Mouse (Mus musculus): ENCODE measurements around the gene Ly6c2. TPM values are rescaled to one million over a fixed set of nuclear protein-coding genes. Genes with fewer than 3 reads are reported as not detected.
A peak's percentile ranks its signal among the peaks of the same experiment; 100 is the strongest.
"Not testable (repeated sequence)": the region's sequence is repeated elsewhere in the genome, so short reads cannot be mapped to it uniquely, and the experiment has no call there.

Ly6c2 gene
- 10 to 100 TPM in 1 of 2 experiments, 1 to 10 TPM in 1; 4.9 to 15.7 TPM for total RNA-seq (2021)

- intact Hi-C loops (cut with DNase I), result not testable (repeated sequence)
Measured at GRCm38 (mm10) chr15:75111861-75112630, at the start of gene Ly6c2. TSS of gene Ly6c2 (minus strand) at chr15:75111970.

GRCm38 (mm10) chr15:75157646-75158045 is 45.9 kb upstream of the Ly6c2 start:
- DNase-seq, result no peak
- intact Hi-C loops (cut with DNase I), result no loop called here

More at GRCm38 (mm10) chr15:75111861-75112630, at the start of gene Ly6c2:
- not testable (repeated sequence) for DNase-seq

- no peak for DNase-seq
- intact Hi-C loops (cut with DNase I), result no loop called here
Measured at GRCm38 (mm10) chr15:75154940-75155339, 43.2 kb upstream of the Ly6c2 start, which contains the start of gene Ly6g. TSS of gene Ly6g (plus strand) at chr15:75155240.

- no peak for DNase-seq
- intact Hi-C loops (cut with DNase I), result no loop called here
Measured at GRCm38 (mm10) chr15:75153087-75153486, 41.3 kb upstream of the Ly6c2 start.

- DNase-seq, result no peak
- intact Hi-C loops (cut with DNase I), result no loop called here
Measured at GRCm38 (mm10) chr15:75143735-75144134, 32.0 kb upstream of the Ly6c2 start.

- peak in 1 of 2 experiments; percentile 6 for DNase-seq
- intact Hi-C loops (cut with DNase I), result not testable (repeated sequence)
Measured at GRCm38 (mm10) chr15:75141812-75142360, 30.1 kb upstream of the Ly6c2 start.

GRCm38 (mm10) chr15:75137739-75138138 is 26.0 kb upstream of the Ly6c2 start:
- intact Hi-C loops (cut with DNase I); DNase-seq: not testable (repeated sequence)

- intact Hi-C loops (cut with DNase I); DNase-seq: not testable (repeated sequence)
Measured at GRCm38 (mm10) chr15:75135090-75135783, 23.5 kb upstream of the Ly6c2 start.

GRCm38 (mm10) chr15:75132346-75132745 is 20.6 kb upstream of the Ly6c2 start:
- intact Hi-C loops (cut with DNase I); DNase-seq: not testable (repeated sequence)

- intact Hi-C loops (cut with DNase I), result no loop called here
- peak; percentile 9 to 13 for DNase-seq
Measured at GRCm38 (mm10) chr15:75120066-75120465, 8.3 kb upstream of the Ly6c2 start.

- peak; percentile 16 to 55 for DNase-seq
- intact Hi-C loops (cut with DNase I), result not testable (repeated sequence)
Measured at GRCm38 (mm10) chr15:75118742-75119141, 7.0 kb upstream of the Ly6c2 start.

GRCm38 (mm10) chr15:75117481-75117880 is 5.7 kb upstream of the Ly6c2 start:
- intact Hi-C loops (cut with DNase I); DNase-seq: not testable (repeated sequence)

GRCm38 (mm10) chr15:75116525-75116924 is 4.8 kb upstream of the Ly6c2 start:
- intact Hi-C loops (cut with DNase I), result no loop called here
- DNase-seq, result no peak

- intact Hi-C loops (cut with DNase I); DNase-seq: not testable (repeated sequence)
Measured at GRCm38 (mm10) chr15:75110424-75110823, 1.3 kb downstream of the Ly6c2 start.

- intact Hi-C loops (cut with DNase I), result no loop called here
Measured at GRCm38 (mm10) chr15:75099261-75099660, 12.5 kb downstream of the Ly6c2 start.

GRCm38 (mm10) chr15:75088041-75088440 is 23.7 kb downstream of the Ly6c2 start:
- intact Hi-C loops (cut with DNase I), result loop anchor here (2.0 kb wide), 1 partner anchor 27 kb away; no protein-coding TSS in a partner anchor
- not testable (repeated sequence) for DNase-seq

More at GRCm38 (mm10) chr15:75099261-75099660, 12.5 kb downstream of the Ly6c2 start:
- no peak for DNase-seq

- DNase-seq, result no peak
- intact Hi-C loops (cut with DNase I), result no loop called here
Measured at GRCm38 (mm10) chr15:75069965-75070364, 41.8 kb downstream of the Ly6c2 start.

GRCm38 (mm10) chr15:75062030-75062574 is 49.7 kb downstream of the Ly6c2 start:
- intact Hi-C loops (cut with DNase I), result loop anchor here (5.0 kb wide), 1 partner anchor 90 kb away; no protein-coding TSS in a partner anchor
- DNase-seq, result peak; percentile 67 to 84

GRCm38 (mm10) chr15:75060505-75060904 is 51.3 kb downstream of the Ly6c2 start:
- intact Hi-C loops (cut with DNase I), result loop anchor here (1.0 to 5.0 kb wide), 5 partner anchors 28 to 300 kb away; no protein-coding TSS in a partner anchor
- DNase-seq, result peak; percentile 44 to 69

Measured in heart, postnatal 36 days (tissue).